Mouse (Mus musculus) macrophage (primary cell): ENCODE data around the gene Zfp273. TPM values are rescaled to one million over a fixed set of nuclear protein-coding genes. Genes with fewer than 3 reads are reported as not detected.
"Not testable (repeated sequence)": the region's sequence is repeated elsewhere in the genome, so short reads cannot be mapped to it uniquely, and the experiment has no call there.

Experiments
- H3K27ac ChIP-seq: fragments of 350-480 bp; formaldehyde crosslinking; 2 replicates; pipeline ENCODE4 v1.9.0; 2021
- H3K36me3 ChIP-seq: fragments of 350-480 bp; formaldehyde crosslinking; 2 replicates; pipeline ENCODE4 v1.9.0; 2021; ENCODE audit errors: inconsistent target
- H3K4me3 ChIP-seq: fragments of 350-480 bp; formaldehyde crosslinking; 2 replicates; pipeline ENCODE4 v1.9.0; 2021; ENCODE audit errors: inconsistent target
- H3K79me2 ChIP-seq: fragments of 350-480 bp; formaldehyde crosslinking; 2 replicates; pipeline ENCODE4 v1.9.0; 2021; ENCODE audit errors: inconsistent target
- WGBS: methylation state at CpG from one replicate; pipeline ENCODE4 v1.1.7; 2026; ENCODE audit warnings: inconsistent platforms; ENCODE audit not compliant: missing documents; 5-methylcytosine and 5-hydroxymethylcytosine counted together
- polyA plus RNA-seq: library from polyadenylated mRNA; stranded (reverse); fragments of 250-400 nt; gene quantifications from 3 replicates; pipeline ENCODE4 v1.2.4, GENCODE M21; 2018; ENCODE audit warnings: inconsistent platforms
- total RNA-seq, 78 experiments: library from RNA; depleted of rRNA; stranded (reverse); fragments of 250-400 nt; gene quantifications; 1 replicate in 9 of 78; 2 replicates in 24 of 78; 3 replicates in 43 of 78; 4 replicates in 2 of 78; pipeline ENCODE4 v1.2.4; 2018; ENCODE audit warnings: inconsistent platforms in 56 of 78

Zfp273 gene
- 10 to 100 TPM in 7 of 26 experiments, 1 to 10 TPM in 18, under 1 TPM in 1; 0.86 to 18.6 (median 4.6) TPM for total RNA-seq (2018; cell fraction: chromatin; rRNA removed)
- 1 to 10 TPM in 19 of 26 experiments, under 1 TPM in 7; 0.09 to 5.4 (median 3.5) TPM for total RNA-seq (2018; cell fraction: cytosol; rRNA removed)
- 10 to 100 TPM in 3 of 26 experiments, 1 to 10 TPM in 16, under 1 TPM in 7; 0.48 to 18.9 (median 2.2) TPM for total RNA-seq (2018; cell fraction: nucleus; rRNA removed)
- polyA plus RNA-seq: 2.5 to 7.5 TPM (median 4.1 TPM) in 3 replicates

- peaks cover 4% of the 10 kb centered on the region; the same call in 1 of the 2 replicates for H3K79me2 ChIP-seq
- 6% methylated on average over 31 of the region's 31 CpGs for WGBS
- peak within 1 kb of the TSS; percentile 86 for H3K4me3 ChIP-seq
- peak within 1 kb of the TSS; percentile 67 for H3K27ac ChIP-seq
- H3K36me3 ChIP-seq: 0 out of 2 replicates have a peak, but pooled peaks cover 5% of the 10 kb centered on the region
These were observed at the start of gene Zfp273 for GRCm38 (mm10) chr13:67813710-67814660. Zfp273 (plus strand) TSS chr13:67813740.

- WGBS: 12% methylated on average over 22 of the region's 26 CpGs
- H3K27ac ChIP-seq: peak within 1 kb of the TSS; percentile 46
- peak within 1 kb of the TSS; percentile 68 for H3K4me3 ChIP-seq
- no peaks in the 10 kb centered on the region for H3K79me2 ChIP-seq
- no peaks in the 10 kb centered on the region for H3K36me3 ChIP-seq
These were observed 34.0 kb upstream of the Zfp273 start, which contains the start of gene Zfp493 for GRCm38 (mm10) chr13:67779265-67780221. Zfp493 (plus strand) TSS chr13:67779693.

GRCm38 (mm10) chr13:67791921-67792455 lies 21.6 kb upstream of the Zfp273 start:
- Histone ChIP-seq H3K27ac (no peak overlapping the region), H3K4me3 (no peak overlapping the region), H3K79me2 (no peaks in the 10 kb centered on the region), H3K36me3 (peaks cover 2% of the 10 kb centered on the region; the same call in 1 of the 2 replicates)
- WGBS: 94% methylated on average over 10 of the region's 10 CpGs

GRCm38 (mm10) chr13:67798618-67799017 lies 14.9 kb upstream of the Zfp273 start:
- Histone ChIP-seq H3K36me3 (no peaks in the 10 kb centered on the region), H3K4me3 (no peak overlapping the region), H3K79me2 (no peaks in the 10 kb centered on the region), H3K27ac (no peak overlapping the region)
- WGBS: 100% methylated on average over 3 of the region's 3 CpGs

- H3K4me3 ChIP-seq, H3K36me3 ChIP-seq, H3K27ac ChIP-seq, H3K79me2 ChIP-seq: not testable (repeated sequence)
- 94% methylated on average over 3 of the region's 3 CpGs for WGBS
These were observed 14.4 kb upstream of the Zfp273 start for GRCm38 (mm10) chr13:67799151-67799550.

GRCm38 (mm10) chr13:67811651-67812210 lies 1.8 kb upstream of the Zfp273 start:
- Histone ChIP-seq H3K36me3 (no peaks in the 10 kb centered on the region), H3K27ac (no peak overlapping the region), H3K79me2 (peaks cover 4% of the 10 kb centered on the region; the same call in 1 of the 2 replicates), H3K4me3 (no peak overlapping the region)
- WGBS: 81% methylated on average over 1 of the region's 1 CpGs

GRCm38 (mm10) chr13:67812961-67813709 lies 405 bp upstream of the Zfp273 start:
- H3K4me3 ChIP-seq: peak overlapping the region; percentile 86
- peaks cover 4% of the 10 kb centered on the region; the same call in 1 of the 2 replicates for H3K79me2 ChIP-seq

GRCm38 (mm10) chr13:67818636-67819035 lies 5.1 kb downstream of the Zfp273 start:
- 0 out of 2 replicates have a peak, but pooled peaks cover 6% of the 10 kb centered on the region for H3K36me3 ChIP-seq
- 91% methylated on average over 1 of the region's 1 CpGs for WGBS
- H3K4me3 ChIP-seq: no peak overlapping the region
- H3K27ac ChIP-seq: no peak overlapping the region
- H3K79me2 ChIP-seq: peaks cover 4% of the 10 kb centered on the region; the same call in 1 of the 2 replicates

More at GRCm38 (mm10) chr13:67812961-67813709, 405 bp upstream of the Zfp273 start:
- Histone ChIP-seq H3K36me3 (no peaks in the 10 kb centered on the region), H3K27ac (peak overlapping the region; percentile 67; the same call in 1 of the 2 replicates)
- WGBS: 86% methylated on average over 8 of the region's 8 CpGs

GRCm38 (mm10) chr13:67830911-67831336 lies 17.4 kb downstream of the Zfp273 start, which contains the start of gene Gm10037:
Gm10037 (plus strand) TSS chr13:67831106.
- H3K79me2 ChIP-seq: no peaks in the 10 kb centered on the region
- H3K4me3 ChIP-seq: peak within 1 kb of the TSS; percentile 42
- WGBS: 6% methylated on average over 14 of the region's 14 CpGs
- peaks cover 6% of the 10 kb centered on the region for H3K36me3 ChIP-seq
- no peak within 1 kb of the TSS for H3K27ac ChIP-seq

GRCm38 (mm10) chr13:67833137-67833536 lies 19.6 kb downstream of the Zfp273 start:
- not testable (repeated sequence) for H3K36me3 ChIP-seq, H3K4me3 ChIP-seq, H3K79me2 ChIP-seq, H3K27ac ChIP-seq

- Histone ChIP-seq H3K36me3 (no peaks in the 10 kb centered on the region), H3K27ac (no peak overlapping the region), H3K4me3 (no peak overlapping the region), H3K79me2 (no peaks in the 10 kb centered on the region)
- 52% methylated on average over 6 of the region's 6 CpGs for WGBS
These were observed 30.2 kb downstream of the Zfp273 start for GRCm38 (mm10) chr13:67843775-67844118.

GRCm38 (mm10) chr13:67844119-67844852 lies 30.7 kb downstream of the Zfp273 start:
- 5% methylated on average over 9 of the region's 19 CpGs for WGBS
- Histone ChIP-seq H3K4me3 (no peak overlapping the region), H3K36me3 (no peaks in the 10 kb centered on the region), H3K79me2 (no peaks in the 10 kb centered on the region), H3K27ac (no peak overlapping the region)
